Mouse (Mus musculus) ES-Bruce4 (cell line): ENCODE measurements around the gene 1700024P04Rik. TPM values are rescaled to one million over a fixed set of nuclear protein-coding genes. Genes with fewer than 3 reads are reported as not detected.

Source experiments
- H3K27ac ChIP-seq: 2 replicates; pipeline ENCODE4 v1.5.1; 2012; ENCODE audit warnings: low read length, inconsistent platforms; ENCODE audit not compliant: insufficient read depth
- H3K27me3 ChIP-seq: 2 replicates; pipeline ENCODE4 v1.6.1; 2012; ENCODE audit warnings: mild to moderate bottlenecking, low read length, inconsistent platforms; ENCODE audit not compliant: control insufficient read depth, poor library complexity, insufficient read depth, severe bottlenecking
- H3K36me3 ChIP-seq: 2 replicates; pipeline ENCODE4 v1.6.1; 2012; ENCODE audit warnings: inconsistent platforms, mild to moderate bottlenecking, low read length, moderate library complexity; ENCODE audit not compliant: control insufficient read depth, poor library complexity, insufficient read depth, severe bottlenecking
- H3K4me1 ChIP-seq: one replicate; pipeline ENCODE4 v1.8.1; 2011; ENCODE audit warnings: low read length; ENCODE audit not compliant: control insufficient read depth, insufficient read depth
- H3K4me3 ChIP-seq: 2 replicates; pipeline ENCODE4 v1.5.1; 2011; ENCODE audit warnings: low read depth, mild to moderate bottlenecking, low read length
- H3K9ac ChIP-seq: 2 replicates; pipeline ENCODE4 v1.6.1; 2012; ENCODE audit warnings: low read depth, mild to moderate bottlenecking, inconsistent platforms; ENCODE audit not compliant: poor library complexity, severe bottlenecking
- H3K9me3 ChIP-seq: replicated peaks from 2 replicates; pipeline ENCODE4 v1.6.1; 2012; ENCODE audit warnings: mild to moderate bottlenecking, low read length, inconsistent platforms; ENCODE audit not compliant: control insufficient read depth, poor library complexity, insufficient read depth, severe bottlenecking
- CTCF ChIP-seq: IDR thresholded peaks from one replicate; pipeline ENCODE4 v1.8.1; 2011; ENCODE audit warnings: low read depth, low read length
- EP300 ChIP-seq: IDR thresholded peaks from 2 replicates; pipeline ENCODE4 v1.6.1; 2011; ENCODE audit warnings: low read depth, low read length; ENCODE audit not compliant: insufficient read depth
- POLR2A ChIP-seq: IDR thresholded peaks from one replicate; pipeline ENCODE4 v1.8.1; 2011; ENCODE audit warnings: low read length; ENCODE audit not compliant: insufficient read depth
- polyA plus RNA-seq: library from polyadenylated mRNA; stranded (reverse); fragments of >200 nt; gene quantifications from 2 replicates; pipeline ENCODE4 v1.2.4, GENCODE M21; 2011; ENCODE audit warnings: low read depth; ENCODE audit not compliant: missing spikeins, insufficient read depth, insufficient read length

Gene 1700024P04Rik
- not detected in 2 replicates for polyA plus RNA-seq

GRCm38 (mm10) chr13:98984465-98984864 is at the start of gene 1700024P04Rik:
Gene 1700024P04Rik, minus strand, starts transcription at chr13:98984565.
- no peak within 1 kb of the TSS for H3K9ac ChIP-seq
- no peaks in the 10 kb centered on the region for H3K36me3 ChIP-seq
- H3K9me3 ChIP-seq = no peaks in the 10 kb centered on the region
- H3K27ac ChIP-seq = no peak within 1 kb of the TSS
- TF ChIP-seq POLR2A (no peak), EP300 (no peak), CTCF (no peak)
- no peaks in the 10 kb centered on the region for H3K4me1 ChIP-seq
- no peaks in the 10 kb centered on the region for H3K27me3 ChIP-seq
- H3K4me3 ChIP-seq = no peak within 1 kb of the TSS

GRCm38 (mm10) chr13:99031223-99032216 is 47.2 kb upstream of the 1700024P04Rik start:
- H3K9ac ChIP-seq = no peak overlapping the region
- no peak overlapping the region for H3K27ac ChIP-seq

GRCm38 (mm10) chr13:99030579-99031200 is 46.3 kb upstream of the 1700024P04Rik start:
- Histone ChIP-seq H3K27me3 (no peaks in the 10 kb centered on the region), H3K4me3 (no peak overlapping the region), H3K36me3 (no peaks in the 10 kb centered on the region), H3K4me1 (peaks cover 2% of the 10 kb centered on the region), H3K9me3 (peaks cover 4% of the 10 kb centered on the region; the same call in 1 of the 2 replicates), H3K27ac (no peak overlapping the region), H3K9ac (no peak overlapping the region)
- TF ChIP-seq EP300 (no peak), POLR2A (no peak), CTCF (no peak)

More at GRCm38 (mm10) chr13:99031223-99032216, 47.2 kb upstream of the 1700024P04Rik start:
- Histone ChIP-seq H3K4me1 (peaks cover 2% of the 10 kb centered on the region), H3K27me3 (no peaks in the 10 kb centered on the region), H3K9me3 (peaks cover 4% of the 10 kb centered on the region; the same call in 1 of the 2 replicates), H3K4me3 (no peak overlapping the region), H3K36me3 (no peaks in the 10 kb centered on the region)
- TF ChIP-seq POLR2A (no peak), EP300 (no peak), CTCF (no peak)

- H3K9me3 ChIP-seq = no peaks in the 10 kb centered on the region
- H3K36me3 ChIP-seq = no peaks in the 10 kb centered on the region
- peaks cover 2% of the 10 kb centered on the region for H3K4me1 ChIP-seq
- H3K9ac ChIP-seq = no peak overlapping the region
- H3K27me3 ChIP-seq = no peaks in the 10 kb centered on the region
- H3K4me3 ChIP-seq = no peak overlapping the region
- no peak for TF ChIP-seq EP300
- TF ChIP-seq POLR2A = no peak
- no peak for TF ChIP-seq CTCF
- H3K27ac ChIP-seq = no peak overlapping the region
Measured at GRCm38 (mm10) chr13:99025268-99025667, 40.9 kb upstream of the 1700024P04Rik start.

- Histone ChIP-seq H3K27me3 (no peaks in the 10 kb centered on the region), H3K4me1 (peaks cover 2% of the 10 kb centered on the region), H3K9ac (no peak overlapping the region), H3K27ac (no peak overlapping the region; the same call in 1 of the 2 replicates), H3K4me3 (no peak overlapping the region), H3K36me3 (no peaks in the 10 kb centered on the region), H3K9me3 (no peaks in the 10 kb centered on the region)
- no peak for TF ChIP-seq POLR2A
Measured at GRCm38 (mm10) chr13:99022036-99022435, 37.7 kb upstream of the 1700024P04Rik start.
